Mouse (Mus musculus): ENCODE data around the gene Hif3a. TPM values are rescaled to one million over a fixed set of nuclear protein-coding genes. Genes with fewer than 3 reads are reported as not detected.

The Hif3a gene
- total RNA-seq, 2 experiments from 2014 or later: 1.9 to 3.1 TPM

DNA sequence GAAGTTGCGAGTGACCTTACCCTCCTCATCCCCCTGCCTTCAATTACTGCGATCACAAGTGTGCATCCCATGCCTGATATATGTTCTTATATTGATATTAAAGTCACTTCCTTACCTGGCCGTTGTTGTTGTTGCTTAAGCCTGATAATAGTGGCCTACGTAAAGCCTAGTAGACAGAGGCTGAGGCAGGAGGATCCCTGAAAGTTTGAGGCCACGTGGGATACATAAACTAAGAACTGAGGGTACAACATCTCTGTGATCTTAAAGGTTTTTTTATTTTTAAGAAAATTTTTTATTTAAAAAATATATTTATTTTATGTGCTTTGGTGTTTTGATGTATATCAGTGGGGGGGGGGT lies 69.8 kb downstream of the Hif3a start, which contains the start of gene Ccdc8:
Ccdc8 (plus strand) TSS at position 258 of the 357 bp plus-strand sequence.
- DNase-seq: no peak

DNA sequence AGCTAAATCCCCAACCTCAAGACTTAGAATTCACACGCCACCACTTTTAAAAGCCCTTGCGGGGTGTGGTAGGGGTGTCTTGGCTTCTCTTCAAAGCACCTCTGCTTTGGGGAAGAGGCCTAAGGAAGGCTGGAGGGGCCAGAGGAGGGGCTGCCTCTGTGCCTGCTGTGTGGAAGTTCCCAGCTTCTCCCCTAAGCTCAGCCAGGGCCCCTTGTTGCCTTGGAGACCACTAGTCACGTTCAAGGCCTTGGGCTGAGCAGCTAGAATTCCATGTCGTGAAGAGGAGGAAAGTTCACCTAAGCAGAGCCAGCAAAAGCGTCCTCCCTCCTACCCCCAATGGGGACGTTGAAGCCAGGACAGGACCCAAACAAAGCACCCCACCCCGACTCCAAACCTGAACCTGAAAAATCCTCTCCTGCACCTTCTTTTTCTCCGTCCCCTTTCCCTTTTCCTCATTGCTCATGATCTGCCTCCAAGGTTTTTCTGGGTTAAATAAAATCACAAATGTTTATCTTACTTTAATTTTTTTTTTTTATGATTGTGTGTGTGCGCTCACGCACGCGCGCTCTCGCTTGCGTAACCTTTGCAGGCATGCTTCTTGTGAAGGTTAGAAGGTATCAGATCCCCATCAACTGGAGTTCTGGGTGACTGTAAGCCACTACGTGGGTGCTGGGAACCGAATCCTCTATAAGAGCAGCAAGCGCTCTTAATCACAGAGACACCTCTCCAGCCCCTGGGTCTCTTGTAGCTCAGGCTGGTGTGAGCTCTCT lies 70.4 kb downstream of the Hif3a start:
- no peak for DNase-seq

DNA sequence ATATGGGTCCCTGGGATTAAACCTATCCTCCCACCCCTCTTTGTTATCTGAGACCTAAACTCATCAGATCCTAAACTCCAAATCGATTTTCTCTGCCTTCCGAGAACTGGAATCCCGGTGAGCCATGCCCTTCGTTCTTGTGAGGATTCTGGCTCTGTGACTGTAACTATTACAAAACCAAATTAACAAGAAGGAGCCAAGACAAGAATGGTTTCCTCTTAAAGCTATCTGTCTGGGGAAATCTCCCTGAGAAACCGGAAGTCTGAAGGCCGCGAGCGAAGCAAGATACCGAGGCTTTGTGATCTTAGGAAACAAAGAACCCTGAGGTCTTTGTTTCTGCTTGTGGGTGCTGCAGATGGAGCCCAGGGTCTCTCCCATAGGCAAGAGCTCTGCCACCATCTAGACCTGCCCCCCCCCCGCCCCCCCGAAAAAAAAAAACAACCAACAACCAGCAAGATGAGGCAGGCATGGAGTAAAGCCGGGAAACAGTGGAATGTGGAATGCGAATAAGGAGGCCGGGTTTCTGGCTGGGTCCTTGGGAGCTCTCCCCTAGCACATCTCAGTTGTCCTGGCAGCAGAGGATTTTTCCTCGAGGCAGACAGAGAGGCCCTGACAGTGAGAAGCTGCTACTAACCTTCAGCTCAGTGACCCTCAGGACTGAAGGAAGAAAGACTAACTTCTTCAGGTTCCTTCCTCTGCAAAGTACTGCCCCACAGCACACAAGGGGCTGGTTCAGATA lies 72.1 kb downstream of the Hif3a start:
- DNase-seq: no peak

DNA sequence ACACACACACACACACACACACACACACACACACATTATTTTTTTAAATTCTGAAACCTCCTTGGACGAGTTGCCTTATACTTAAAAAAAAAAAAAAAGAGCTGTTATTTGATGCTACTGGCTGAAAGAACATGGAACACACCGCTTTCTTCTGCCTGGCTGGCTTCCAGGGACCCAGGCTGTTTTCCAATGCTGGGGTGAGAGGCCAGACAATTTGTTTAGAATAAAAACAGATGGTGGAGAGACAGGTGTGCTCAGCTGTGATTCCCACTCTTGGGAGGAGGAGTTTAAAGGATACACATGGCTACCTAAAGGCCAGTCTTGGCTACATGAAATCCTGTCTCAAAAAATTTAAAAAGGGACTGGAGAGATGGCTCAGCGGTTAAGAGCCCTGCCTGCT lies 73.8 kb downstream of the Hif3a start:
- DNase-seq: peak; percentile 64

DNA sequence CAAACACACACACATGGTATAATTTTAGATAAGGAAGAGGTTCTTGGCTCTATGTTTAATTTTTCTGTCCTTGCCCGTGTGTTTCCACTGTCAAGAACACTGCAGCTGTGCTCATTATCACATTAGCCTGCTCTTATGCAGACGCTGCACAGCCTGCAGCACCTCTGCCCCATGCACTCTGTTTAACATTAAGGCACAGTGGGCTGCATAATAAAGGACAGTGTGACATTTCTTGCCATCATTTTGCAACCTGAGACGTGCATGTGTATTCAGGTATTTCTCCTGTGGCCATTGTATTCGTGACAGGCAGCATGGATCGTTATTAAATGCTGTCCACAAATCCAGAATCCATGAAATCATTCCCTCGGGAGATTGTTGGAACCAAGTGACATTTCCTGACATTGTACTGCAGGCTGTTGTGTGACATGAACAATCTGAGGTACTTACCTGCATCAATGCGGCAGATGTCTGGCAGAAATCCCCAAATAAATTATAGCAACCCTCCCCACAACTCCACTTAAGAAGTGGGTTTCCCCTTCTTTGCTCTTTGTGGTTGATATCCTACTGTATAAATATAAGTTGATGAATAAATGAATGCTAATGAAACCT lies 74.6 kb downstream of the Hif3a start:
- DNase-seq: no peak

DNA sequence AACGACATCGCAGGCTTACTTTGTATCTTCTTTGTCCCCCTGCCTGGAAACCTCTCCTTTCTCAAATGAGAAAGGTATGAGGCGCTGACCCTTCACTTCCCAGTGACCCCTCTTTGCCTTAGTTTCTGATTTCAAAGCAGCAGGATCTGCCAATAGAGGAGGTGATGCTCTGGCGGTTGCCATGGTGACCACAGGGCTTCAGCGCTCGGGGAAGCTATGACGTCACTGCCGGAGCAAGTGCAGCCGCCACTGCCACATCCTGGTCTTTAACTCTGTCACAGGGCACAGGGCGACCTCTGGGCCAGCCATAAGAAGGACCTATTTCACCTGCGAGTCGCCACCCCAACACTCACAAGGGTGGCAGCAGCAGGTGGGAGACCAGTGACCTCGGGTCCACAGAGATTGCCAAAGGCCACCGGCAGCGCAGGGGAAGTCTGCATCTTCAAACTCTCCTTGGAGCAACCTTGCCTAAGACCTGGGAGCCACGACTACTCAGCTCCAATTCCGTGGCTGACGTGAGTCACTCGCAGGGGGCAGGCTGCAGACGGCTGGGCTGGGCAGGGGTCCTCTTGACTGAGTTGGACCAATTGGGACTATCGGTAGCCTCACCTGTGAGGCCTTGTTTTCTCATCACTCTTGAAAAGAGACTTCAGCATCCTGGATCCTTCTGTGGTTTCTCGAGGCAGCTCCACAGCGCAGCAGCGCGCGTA lies 79.2 kb downstream of the Hif3a start, which contains the start of gene Gm42372:
Gm42372 (plus strand) TSS at position 228 of the 710 bp plus-strand sequence.
- peak; percentile 29 for DNase-seq

Other genes starting within 250 kb of the Hif3a start
- gene Strn4, start 246.5 kb downstream of the Hif3a start, total RNA-seq (2021): 10 to 100 TPM; 42.3 to 46.1 TPM
- gene Fkrp, start 245.7 kb downstream of the Hif3a start, total RNA-seq (2021): 10 to 100 TPM; 23.2 to 23.3 TPM
- 10 to 100 TPM in 1 of 2 experiments, 1 to 10 TPM in 1; 9.8 to 14.0 TPM for gene Prkd2, start 219.5 kb downstream of the Hif3a start, total RNA-seq (2021)
- gene Dact3, start 187.1 kb downstream of the Hif3a start, total RNA-seq (2021): 10 to 100 TPM in 1 of 2 experiments, 1 to 10 TPM in 1; 9.5 to 10.9 TPM
- gene Gng8, start 170.6 kb downstream of the Hif3a start, total RNA-seq (2021): 1 to 10 TPM; 1.3 to 2.7 TPM
- gene Ptgir, start 155.9 kb downstream of the Hif3a start, total RNA-seq (2021): 1 to 10 TPM; 1.8 to 2.9 TPM
- 100 to 1,000 TPM; 255 to 271 TPM for gene Calm3, start 138.3 kb downstream of the Hif3a start, total RNA-seq (2021)
- gene Pnmal2, start 117.7 kb downstream of the Hif3a start, total RNA-seq (2021): 10 to 100 TPM; 20.6 to 24.5 TPM
- under 1 TPM; 0.16 to 0.21 TPM for gene Pnmal1, start 102.7 kb downstream of the Hif3a start, total RNA-seq (2021)
- under 1 TPM in 1 of 2 experiments, not detected in 1; 0.16 TPM for gene Gm42372, start 79.3 kb downstream of the Hif3a start, total RNA-seq (2021)
- gene Ccdc8, start 69.7 kb downstream of the Hif3a start, total RNA-seq (2021): 10 to 100 TPM; 10.7 to 13.3 TPM
- 10 to 100 TPM; 54.1 to 69.8 TPM for gene Ppp5c, start 34.5 kb downstream of the Hif3a start, total RNA-seq (2021)
- gene Psg16, start 11.6 kb upstream of the Hif3a start, total RNA-seq (2021): under 1 TPM; 0.05 to 0.14 TPM
- gene Ceacam3, start 87.9 kb upstream of the Hif3a start, total RNA-seq (2021): not detected
- not detected for gene Psg29, start 141.1 kb upstream of the Hif3a start, total RNA-seq (2021)

Data from gastrocnemius, postnatal 10 days (tissue).